Mouse (Mus musculus): Measurements from ENCODE around the gene P4ha2. TPM values are rescaled to one million over a fixed set of nuclear protein-coding genes. Genes with fewer than 3 reads are reported as not detected.
A peak's percentile ranks its signal among the peaks of the same experiment; 100 is the strongest.
"Not testable (repeated sequence)": the region's sequence is repeated elsewhere in the genome, so short reads cannot be mapped to it uniquely, and the experiment has no call there.

P4ha2 gene
- polyA plus RNA-seq, 1 experiment from 2014 or later = 12.6 TPM

DNA sequence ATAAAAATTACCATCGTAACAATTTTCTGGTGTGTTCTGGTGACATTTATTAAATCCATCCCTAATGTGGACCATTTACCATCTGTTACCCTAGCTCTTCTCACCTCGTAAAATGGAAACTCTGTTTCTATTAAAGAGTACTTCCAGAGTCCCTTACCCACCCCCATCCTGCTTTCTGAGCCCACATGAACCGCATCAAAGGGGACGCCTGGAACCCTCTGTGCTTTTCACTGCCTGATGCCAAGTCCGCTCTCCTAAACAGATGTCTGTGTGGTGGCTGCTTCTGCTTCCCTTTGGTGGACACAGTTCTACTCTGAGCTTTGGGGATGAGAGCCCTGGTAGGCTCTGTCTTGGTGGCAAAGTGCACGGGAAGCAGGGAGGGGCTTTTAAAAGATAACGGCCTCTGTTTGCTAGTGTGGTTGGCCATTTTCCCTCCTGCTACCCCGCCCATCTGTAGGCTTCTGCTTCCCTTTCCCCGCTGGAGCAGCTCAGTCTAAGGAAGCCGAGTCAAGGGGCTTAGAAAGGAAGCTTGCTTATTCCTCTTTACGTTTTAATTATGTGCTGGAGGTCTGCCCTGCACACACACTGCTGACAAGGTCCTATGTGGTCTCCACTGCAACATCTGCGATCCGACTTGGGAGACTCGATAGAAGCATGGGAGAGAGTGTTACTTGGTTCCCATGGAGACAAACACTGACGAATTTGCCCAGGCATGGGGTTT is 26.9 kb downstream of the P4ha2 start:
- H3K9me3 ChIP-seq = no peaks in the 10 kb centered on the region
- H3K9ac ChIP-seq = no peak overlapping the region
- no peaks in the 10 kb centered on the region for H3K27me3 ChIP-seq
- no peak overlapping the region; the same call in 1 of the 2 replicates for H3K4me2 ChIP-seq
- no peaks in the 10 kb centered on the region; the same call in 1 of the 2 replicates for H3K36me3 ChIP-seq
- 40% methylated on average over 15 of the region's 15 CpGs for WGBS
- no peak for ATAC-seq (ENCODE audit: low read depth)
- H3K27ac ChIP-seq (replicated peaks) = peak overlapping the region; percentile 49
- no peak overlapping the region for H3K4me3 ChIP-seq
- H3K4me1 ChIP-seq (replicated peaks) = peaks cover 32% of the 10 kb centered on the region

DNA sequence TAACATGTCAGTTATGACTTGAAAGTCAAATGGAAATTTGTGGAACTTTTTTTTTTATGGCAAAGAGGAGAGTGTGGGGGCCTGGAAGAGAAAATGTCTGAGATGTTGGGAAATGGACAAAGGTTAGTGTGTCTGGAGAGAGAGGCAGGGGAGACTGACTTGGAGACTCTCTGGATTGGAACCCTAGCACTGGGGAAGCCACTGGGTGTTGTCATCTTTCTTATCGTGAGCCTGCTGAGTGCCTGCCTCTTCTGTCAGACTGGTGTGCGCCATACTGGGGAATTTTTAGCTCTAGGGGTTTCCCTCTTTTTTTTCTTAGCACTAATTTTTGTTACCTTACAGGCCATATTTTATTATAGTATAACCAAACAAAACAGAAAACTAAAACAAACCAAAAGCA is 27.5 kb downstream of the P4ha2 start:
- H3K4me3 ChIP-seq = no peak overlapping the region
- no peak overlapping the region for H3K4me2 ChIP-seq
- H3K27me3 ChIP-seq = no peaks in the 10 kb centered on the region
- H3K9me3 ChIP-seq = no peaks in the 10 kb centered on the region
- no peak overlapping the region for H3K27ac ChIP-seq (replicated peaks)
- no peak overlapping the region for H3K9ac ChIP-seq
- no peaks in the 10 kb centered on the region; the same call in 1 of the 2 replicates for H3K36me3 ChIP-seq
- no peak for ATAC-seq (ENCODE audit: low read depth)
- 79% methylated on average over 2 of the region's 2 CpGs for WGBS
- peaks cover 27% of the 10 kb centered on the region for H3K4me1 ChIP-seq (replicated peaks)

DNA sequence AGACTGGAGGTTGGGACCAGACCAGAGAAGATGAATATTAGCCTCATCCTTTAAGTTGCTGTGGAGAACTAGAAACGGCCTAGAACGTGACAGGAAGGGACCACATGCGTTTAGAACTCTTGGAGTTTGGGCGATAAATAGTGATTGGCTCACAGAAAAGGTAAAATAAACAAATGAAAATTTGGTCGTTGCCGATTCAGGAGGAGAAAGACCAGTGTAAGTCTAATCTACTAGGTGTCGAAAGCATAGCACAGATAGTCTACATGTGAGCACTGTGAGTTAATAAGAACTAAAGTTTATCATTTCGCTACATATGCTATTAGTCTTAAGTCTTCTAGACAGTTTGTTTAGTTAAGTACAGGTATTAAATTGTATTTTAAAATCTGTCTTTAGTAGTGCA is 30.1 kb downstream of the P4ha2 start:
- Histone ChIP-seq H3K9me3 (no peaks in the 10 kb centered on the region), H3K36me3 (no peaks in the 10 kb centered on the region; the same call in 1 of the 2 replicates), H3K9ac (no peak overlapping the region), H3K4me2 (no peak overlapping the region), H3K27me3 (no peaks in the 10 kb centered on the region), H3K27ac (replicated peaks) (no peak overlapping the region), H3K4me3 (no peak overlapping the region), H3K4me1 (replicated peaks) (peaks cover 15% of the 10 kb centered on the region)
- WGBS = 96% methylated on average over 8 of the region's 8 CpGs
- no peak for ATAC-seq (ENCODE audit: low read depth)

DNA sequence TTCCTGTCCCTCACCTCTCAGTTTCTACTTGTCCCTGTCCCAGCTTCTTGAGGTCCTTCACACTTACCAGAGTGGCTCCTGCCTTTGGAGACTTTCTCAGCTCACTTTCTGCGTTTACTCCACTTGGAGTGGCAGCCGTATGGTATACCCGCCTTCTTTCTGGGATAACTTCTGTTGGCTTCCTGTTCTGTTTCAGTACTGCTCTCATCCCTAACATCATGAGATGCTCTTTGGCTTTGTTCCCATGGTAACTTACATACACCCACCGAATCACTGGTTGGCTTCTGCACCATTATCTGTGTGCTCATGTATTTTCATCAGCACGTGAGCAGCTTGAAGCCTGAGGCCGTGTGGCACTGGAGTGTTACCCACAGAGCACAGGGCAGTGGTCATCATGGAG is 30.8 kb downstream of the P4ha2 start:
- no peaks in the 10 kb centered on the region for H3K9me3 ChIP-seq
- H3K4me2 ChIP-seq = no peak overlapping the region
- no peaks in the 10 kb centered on the region; the same call in 1 of the 2 replicates for H3K36me3 ChIP-seq
- ATAC-seq (ENCODE audit: low read depth) = no peak
- peaks cover 15% of the 10 kb centered on the region for H3K4me1 ChIP-seq (replicated peaks)
- H3K4me3 ChIP-seq = no peak overlapping the region
- H3K27ac ChIP-seq (replicated peaks) = no peak overlapping the region
- WGBS = 87% methylated on average over 6 of the region's 6 CpGs
- no peaks in the 10 kb centered on the region for H3K27me3 ChIP-seq
- H3K9ac ChIP-seq = no peak overlapping the region

DNA sequence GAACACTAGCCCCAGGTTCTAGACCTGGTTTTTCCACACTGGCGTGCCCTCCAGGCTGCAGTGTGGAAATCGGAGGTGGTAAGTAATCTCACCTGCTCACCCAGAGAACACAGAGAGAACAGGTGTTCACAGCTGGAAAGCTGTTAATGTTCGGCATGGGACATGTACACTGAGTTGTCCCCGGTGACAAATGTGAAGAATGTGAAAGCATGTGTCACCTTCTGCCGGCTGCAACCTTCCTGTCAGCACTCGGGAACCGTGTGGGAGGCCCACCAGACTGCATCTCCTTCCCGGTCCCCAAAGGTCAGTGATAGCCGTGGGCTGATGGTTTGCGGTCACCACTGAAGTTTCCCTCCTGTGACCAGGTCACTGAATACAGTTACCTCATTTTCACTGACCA is 32.4 kb downstream of the P4ha2 start:
- no peaks in the 10 kb centered on the region for H3K27me3 ChIP-seq
- H3K9me3 ChIP-seq = no peaks in the 10 kb centered on the region
- no peaks in the 10 kb centered on the region for H3K36me3 ChIP-seq
- H3K4me3 ChIP-seq = no peak overlapping the region
- H3K4me1 ChIP-seq (replicated peaks) = 0 out of 2 replicates have a peak, but pooled peaks cover 2% of the 10 kb centered on the region
- H3K9ac ChIP-seq = no peak overlapping the region
- 80% methylated on average over 10 of the region's 10 CpGs for WGBS
- H3K4me2 ChIP-seq = no peak overlapping the region
- no peak overlapping the region for H3K27ac ChIP-seq (replicated peaks)
- no peak for ATAC-seq (ENCODE audit: low read depth)

- no peaks in the 10 kb centered on the region for H3K4me1 ChIP-seq (replicated peaks)
- ATAC-seq (ENCODE audit: low read depth) = no peak
- no peak overlapping the region for H3K9ac ChIP-seq
- no peaks in the 10 kb centered on the region for H3K9me3 ChIP-seq
- no peak overlapping the region for H3K4me3 ChIP-seq
- no peaks in the 10 kb centered on the region for H3K36me3 ChIP-seq
- H3K27me3 ChIP-seq = no peaks in the 10 kb centered on the region
- H3K27ac ChIP-seq (replicated peaks) = no peak overlapping the region
- 78% methylated on average over 6 of the region's 6 CpGs for WGBS
- no peak overlapping the region for H3K4me2 ChIP-seq
Observed at GRCm38 (mm10) chr11:54134905-54135304, 35.0 kb downstream of the P4ha2 start.

GRCm38 (mm10) chr11:54140159-54140558 is 40.3 kb downstream of the P4ha2 start:
- H3K27ac ChIP-seq (replicated peaks); H3K4me1 ChIP-seq (replicated peaks); H3K4me3 ChIP-seq; H3K9me3 ChIP-seq; ATAC-seq (ENCODE audit: low read depth); H3K9ac ChIP-seq; H3K36me3 ChIP-seq; H3K4me2 ChIP-seq; H3K27me3 ChIP-seq: not testable (repeated sequence)
- WGBS = 38% methylated on average over 2 of the region's 2 CpGs

DNA sequence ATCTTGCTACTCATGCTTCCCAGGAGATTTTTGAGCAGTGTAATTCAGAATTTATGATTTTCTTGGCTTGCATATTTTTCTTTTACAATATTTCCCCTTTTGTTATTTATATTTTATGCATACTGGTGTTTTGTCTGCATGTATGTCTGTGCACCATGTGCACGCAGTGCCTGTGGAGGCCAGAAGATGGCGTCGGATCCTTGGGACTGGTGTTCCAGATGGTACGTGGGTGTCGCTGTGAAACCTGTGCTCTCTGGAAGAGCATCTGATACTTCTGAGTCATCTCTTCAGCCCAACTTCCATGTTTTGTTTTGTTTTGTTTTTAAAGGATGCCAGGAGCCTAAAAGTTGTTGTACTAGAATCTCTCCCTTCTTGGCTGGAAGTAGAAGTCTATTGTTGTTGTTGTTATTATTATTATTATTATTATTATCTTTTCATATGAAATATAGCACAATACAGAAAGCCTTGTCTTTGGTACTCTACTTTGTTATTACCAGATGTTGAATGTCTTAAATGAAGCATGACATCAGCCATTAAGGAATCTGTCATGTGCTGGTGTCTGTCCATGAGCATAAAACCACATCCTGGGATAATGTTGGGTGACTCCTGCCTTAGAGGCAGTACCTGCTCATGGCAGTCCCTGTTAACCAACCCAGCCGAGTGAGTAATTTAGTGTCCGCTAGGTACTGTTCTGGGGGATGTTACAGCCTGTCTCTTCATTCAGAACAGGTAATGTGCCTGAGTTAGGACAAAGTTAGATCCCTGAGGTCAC is 41.5 kb downstream of the P4ha2 start:
- Histone ChIP-seq H3K9ac (no peak overlapping the region), H3K4me2 (no peak overlapping the region), H3K9me3 (no peaks in the 10 kb centered on the region), H3K27me3 (no peaks in the 10 kb centered on the region), H3K27ac (replicated peaks) (no peak overlapping the region), H3K4me3 (no peak overlapping the region), H3K36me3 (no peaks in the 10 kb centered on the region), H3K4me1 (replicated peaks) (no peaks in the 10 kb centered on the region)
- no peak for ATAC-seq (ENCODE audit: low read depth)
- WGBS = 92% methylated on average over 7 of the region's 7 CpGs

GRCm38 (mm10) chr11:54144886-54145285 is 45.0 kb downstream of the P4ha2 start:
- Histone ChIP-seq H3K4me3 (no peak overlapping the region), H3K9me3 (no peaks in the 10 kb centered on the region), H3K9ac (no peak overlapping the region), H3K36me3 (no peaks in the 10 kb centered on the region), H3K27me3 (no peaks in the 10 kb centered on the region), H3K4me1 (replicated peaks) (no peaks in the 10 kb centered on the region), H3K27ac (replicated peaks) (no peak overlapping the region), H3K4me2 (no peak overlapping the region)
- WGBS = 28% methylated on average over 3 of the region's 3 CpGs
- no peak for ATAC-seq (ENCODE audit: low read depth)

- 78% methylated on average over 6 of the region's 6 CpGs for WGBS
- H3K27me3 ChIP-seq = no peaks in the 10 kb centered on the region
- H3K4me2 ChIP-seq = no peak overlapping the region
- H3K4me1 ChIP-seq (replicated peaks) = no peaks in the 10 kb centered on the region
- H3K9ac ChIP-seq = no peak overlapping the region
- no peak overlapping the region for H3K27ac ChIP-seq (replicated peaks)
- no peak overlapping the region for H3K4me3 ChIP-seq
- H3K36me3 ChIP-seq = no peaks in the 10 kb centered on the region
- no peaks in the 10 kb centered on the region for H3K9me3 ChIP-seq
- ATAC-seq (ENCODE audit: low read depth) = no peak
Observed at GRCm38 (mm10) chr11:54145990-54146389, 46.1 kb downstream of the P4ha2 start.

DNA sequence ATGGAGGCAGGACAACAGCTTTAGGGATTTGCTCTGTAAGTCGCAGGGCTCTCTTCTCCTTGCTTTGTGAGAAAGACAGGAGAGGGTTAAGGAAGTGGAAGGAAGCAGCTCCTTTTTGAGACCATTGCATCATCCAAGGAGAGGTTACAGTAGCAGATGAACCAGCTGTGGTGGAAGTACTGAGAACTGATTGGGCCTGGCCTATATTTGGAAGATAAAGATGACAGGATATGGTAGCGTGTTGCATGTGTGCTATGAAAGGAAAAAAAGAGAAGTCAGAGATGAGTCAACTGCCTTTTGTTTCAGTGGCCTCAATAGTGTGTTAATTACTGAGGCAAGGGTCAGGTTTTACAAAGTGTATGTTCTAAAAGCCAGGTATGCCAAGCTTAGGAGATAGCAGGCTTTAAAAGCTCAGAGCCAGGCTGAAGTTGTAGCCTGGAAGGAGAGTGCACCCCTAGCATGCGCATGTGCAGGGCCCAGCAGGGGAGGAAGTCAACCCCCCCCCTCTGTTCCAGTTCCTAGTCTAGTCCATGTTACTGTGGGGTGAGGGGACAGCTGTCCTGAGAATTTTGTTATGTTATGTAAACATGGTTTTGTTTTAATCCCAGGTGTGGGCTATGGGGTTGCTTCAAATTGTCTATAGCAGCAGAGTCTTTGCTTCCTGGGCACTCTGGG is 50.0 kb downstream of the P4ha2 start:
- Histone ChIP-seq H3K9ac (no peak overlapping the region), H3K27ac (replicated peaks) (no peak overlapping the region), H3K4me2 (no peak overlapping the region), H3K4me3 (no peak overlapping the region), H3K27me3 (no peaks in the 10 kb centered on the region), H3K36me3 (no peaks in the 10 kb centered on the region), H3K4me1 (replicated peaks) (no peaks in the 10 kb centered on the region), H3K9me3 (no peaks in the 10 kb centered on the region)
- ATAC-seq (ENCODE audit: low read depth) = no peak
- WGBS = 90% methylated on average over 3 of the region's 3 CpGs

DNA sequence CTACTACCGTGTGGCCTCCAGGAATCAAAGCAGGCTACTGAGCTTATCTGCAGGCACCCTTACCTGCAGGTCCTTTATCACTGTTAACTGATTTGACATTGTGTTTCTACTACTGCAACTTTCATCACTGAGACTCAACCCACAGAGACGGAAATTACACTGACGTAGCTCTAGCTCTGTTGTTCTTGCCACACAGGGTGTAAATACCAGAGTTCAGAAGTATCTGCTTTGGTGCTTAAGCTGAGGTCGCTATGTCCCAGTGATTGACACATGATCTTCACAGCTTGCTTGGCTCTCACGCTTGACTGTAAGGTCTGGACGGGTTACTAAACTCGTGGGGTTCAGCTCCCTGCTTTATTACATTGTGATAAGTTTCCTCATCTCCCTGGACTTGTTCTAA is 51.2 kb downstream of the P4ha2 start:
- H3K27ac ChIP-seq (replicated peaks) = no peak overlapping the region
- WGBS = 77% methylated on average over 7 of the region's 7 CpGs
- no peak overlapping the region for H3K4me2 ChIP-seq
- no peaks in the 10 kb centered on the region for H3K4me1 ChIP-seq (replicated peaks)
- H3K9me3 ChIP-seq = no peaks in the 10 kb centered on the region
- H3K27me3 ChIP-seq = no peaks in the 10 kb centered on the region
- H3K9ac ChIP-seq = no peak overlapping the region
- H3K36me3 ChIP-seq = no peaks in the 10 kb centered on the region
- no peak for ATAC-seq (ENCODE audit: low read depth)
- no peak overlapping the region for H3K4me3 ChIP-seq

Measured in neural tube, embryonic 13.5 days (tissue).